Mouse (Mus musculus) kidney, adult 2 months (tissue): ENCODE measurements around the gene Sh2b1. TPM values are rescaled to one million over a fixed set of nuclear protein-coding genes. Genes with fewer than 3 reads are reported as not detected.
A peak's percentile ranks its signal among the peaks of the same experiment; 100 is the strongest.
"Not testable (repeated sequence)": the region's sequence is repeated elsewhere in the genome, so short reads cannot be mapped to it uniquely, and the experiment has no call there.

ENCODE experiments used
- DNase-seq: peaks from one replicate; pipeline ENCODE4 v3.0.0; 2021
- H3K27ac ChIP-seq: fragments of 200-500 bp; 2 replicates; pipeline ENCODE4 v1.5.1; 2012; ENCODE audit warnings: low read depth, low read length, control low read depth, inconsistent platforms; ENCODE audit not compliant: insufficient read depth
- H3K27me3 ChIP-seq: fragments of 200-500 bp; replicated peaks from 2 replicates; pipeline ENCODE4 v1.6.1; 2012; ENCODE audit warnings: mild to moderate bottlenecking, moderate library complexity, low read length, inconsistent platforms; ENCODE audit not compliant: control insufficient read depth, insufficient read depth
- H3K36me3 ChIP-seq: fragments of 200-500 bp; 2 replicates; pipeline ENCODE4 v1.6.1; 2012; ENCODE audit warnings: mild to moderate bottlenecking, moderate library complexity, low read length, inconsistent platforms; ENCODE audit not compliant: control insufficient read depth, insufficient read depth
- H3K4me1 ChIP-seq: fragments of 200-500 bp; 2 replicates; pipeline ENCODE4 v1.6.1; 2011; ENCODE audit warnings: low read length; ENCODE audit not compliant: control insufficient read depth, insufficient read depth
- H3K4me3 ChIP-seq: fragments of 200-500 bp; 2 replicates; pipeline ENCODE4 v1.5.1; 2011; ENCODE audit warnings: mild to moderate bottlenecking, low read depth, low read length, control low read depth; ENCODE audit not compliant: insufficient read depth
- CTCF ChIP-seq: fragments of 200-500 bp; conservative IDR thresholded peaks from 2 replicates; pipeline ENCODE4 v1.5.1; 2011; ENCODE audit warnings: low read depth, mild to moderate bottlenecking, control low read depth, low read length, moderate library complexity, mixed read lengths; ENCODE audit not compliant: insufficient read depth, insufficient read length
- POLR2A ChIP-seq: fragments of 200-500 bp; IDR thresholded peaks from one replicate; pipeline ENCODE4 v1.6.1; 2011; ENCODE audit warnings: low read depth, low read length, control low read depth
- WGBS: fragments of 180-500 bp; shearing (Covaris S2); methylation state at CpG from one replicate; pipeline ENCODE4 v1.1.7; 2018; 5-methylcytosine and 5-hydroxymethylcytosine counted together
- polyA plus RNA-seq: library from polyadenylated mRNA; depleted of rRNA; stranded (reverse); fragments of >200 nt; gene quantifications from 2 replicates; pipeline ENCODE4 v1.2.3, GENCODE M21; 2012

The Sh2b1 gene
- polyA plus RNA-seq, 1 experiment: 62.8 TPM

DNA sequence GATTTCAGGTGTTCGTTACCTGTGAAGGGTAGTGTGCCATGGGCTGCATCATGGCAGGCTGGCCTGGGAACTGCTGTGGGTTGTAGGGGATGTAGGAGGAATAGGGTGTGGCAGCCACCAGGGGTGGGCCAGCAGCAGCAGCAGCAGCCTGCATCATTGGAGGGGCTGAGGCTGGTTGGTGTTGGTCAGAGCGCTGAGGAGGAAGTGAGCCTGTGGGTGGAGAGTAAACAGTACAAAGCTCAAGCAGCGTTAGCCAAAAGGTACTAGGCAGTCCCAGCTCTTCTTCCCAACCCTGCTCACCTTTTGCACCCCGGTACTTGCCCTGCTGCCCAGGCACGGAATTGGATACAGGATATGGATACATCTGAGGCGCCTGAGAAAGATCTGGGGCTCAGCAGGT lies 18.9 kb upstream of the Sh2b1 start:
- Histone ChIP-seq H3K4me1 (no peaks in the 10 kb centered on the region), H3K27ac (no peak overlapping the region), H3K36me3 (peaks cover 28% of the 10 kb centered on the region), H3K27me3 (no peaks in the 10 kb centered on the region), H3K4me3 (no peak overlapping the region)
- 86% methylated on average over 6 of the region's 6 CpGs for WGBS
- DNase-seq: no peak
- no peak for TF ChIP-seq CTCF
- TF ChIP-seq POLR2A: no peak

DNA sequence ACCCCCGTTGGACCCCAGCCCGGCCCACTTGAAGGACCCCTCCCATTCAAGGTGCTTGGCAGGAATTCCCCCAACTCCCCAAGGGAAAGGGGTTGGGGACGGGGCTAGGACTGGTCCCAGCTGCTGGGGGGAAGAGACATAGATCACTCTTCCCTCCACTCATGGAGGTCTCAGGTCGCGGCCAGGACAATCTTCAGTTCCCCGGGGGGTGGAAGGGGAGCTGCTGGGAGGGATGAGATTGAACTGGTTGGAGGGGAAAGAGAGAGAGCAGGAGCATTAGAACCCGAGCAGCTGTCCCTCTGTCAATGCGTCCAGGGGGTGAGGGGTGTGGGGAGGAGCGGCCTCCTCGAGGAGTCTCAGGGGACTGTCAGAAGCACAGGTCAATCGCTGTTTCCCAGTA lies 16.7 kb upstream of the Sh2b1 start:
- Histone ChIP-seq H3K27me3 (no peaks in the 10 kb centered on the region), H3K4me3 (no peak overlapping the region), H3K27ac (no peak overlapping the region), H3K4me1 (0 out of 2 replicates have a peak, but pooled peaks cover 4% of the 10 kb centered on the region), H3K36me3 (peaks cover 24% of the 10 kb centered on the region)
- no peak for DNase-seq
- WGBS: 51% methylated on average over 11 of the region's 11 CpGs
- TF ChIP-seq POLR2A (no peak), CTCF (no peak)

DNA sequence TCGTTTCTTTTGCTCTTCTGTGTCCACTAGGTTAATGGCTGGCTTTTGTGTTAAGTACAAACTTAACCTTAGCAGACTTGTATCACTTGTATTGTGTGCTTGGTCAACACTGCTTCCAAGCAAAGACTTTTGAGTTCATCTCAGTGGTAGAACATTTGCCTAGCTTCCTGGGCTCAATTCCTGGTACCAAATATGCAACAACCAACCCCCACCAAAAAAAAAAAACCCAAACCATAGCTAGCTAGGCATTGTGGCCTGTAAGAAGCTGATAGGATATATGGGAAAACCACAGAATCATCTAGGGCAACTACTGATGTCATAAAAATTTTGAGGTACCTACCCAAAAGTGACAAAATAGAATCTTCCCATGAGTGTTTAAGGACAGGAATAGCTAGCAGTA lies 15.8 kb upstream of the Sh2b1 start:
- no peak for DNase-seq
- H3K4me3 ChIP-seq: no peak overlapping the region
- 63% methylated on average over 1 of the region's 1 CpGs for WGBS
- no peak overlapping the region for H3K27ac ChIP-seq
- TF ChIP-seq POLR2A (no peak), CTCF (no peak)
- peaks cover 19% of the 10 kb centered on the region for H3K36me3 ChIP-seq
- peaks cover 4% of the 10 kb centered on the region; the same call in 1 of the 2 replicates for H3K4me1 ChIP-seq
- no peaks in the 10 kb centered on the region for H3K27me3 ChIP-seq

DNA sequence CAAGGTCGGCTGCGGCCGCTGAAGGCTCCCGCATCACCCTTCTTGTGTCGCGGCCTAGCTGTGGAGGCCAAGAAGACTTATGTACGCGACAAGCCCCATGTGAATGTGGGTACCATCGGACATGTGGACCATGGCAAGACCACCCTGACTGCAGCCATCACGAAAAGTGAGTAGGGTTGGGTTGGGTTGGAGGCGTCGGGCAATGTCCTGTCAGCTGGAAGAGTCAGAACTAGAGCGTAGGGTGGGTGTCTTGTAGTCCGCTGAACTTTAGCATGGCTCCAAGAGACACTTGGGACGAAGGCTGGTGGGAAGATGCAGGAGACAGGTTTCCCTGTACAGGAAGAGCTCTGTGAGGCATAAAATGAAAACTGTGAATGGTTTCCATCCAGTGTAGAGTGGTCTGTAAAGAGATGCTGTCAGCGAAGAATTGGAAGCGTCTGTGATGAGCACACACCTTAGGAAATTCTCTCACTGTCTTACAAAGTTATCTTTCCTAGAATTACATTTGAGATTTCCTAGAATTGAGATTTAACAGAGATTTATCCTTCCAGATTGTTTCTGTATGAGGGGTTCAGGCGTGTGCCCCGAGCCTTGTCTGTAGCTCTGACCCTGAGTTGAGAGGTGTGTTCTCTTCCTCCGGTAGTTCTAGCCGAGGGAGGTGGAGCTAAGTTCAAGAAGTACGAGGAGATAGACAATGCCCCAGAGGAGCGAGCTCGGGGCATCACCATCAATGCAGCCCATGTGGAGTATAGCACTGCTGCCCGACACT lies 12.6 kb upstream of the Sh2b1 start:
- not testable (repeated sequence) for DNase-seq, H3K27me3 ChIP-seq, H3K36me3 ChIP-seq, H3K4me1 ChIP-seq
- Histone ChIP-seq H3K27ac (peak overlapping the region; percentile 61), H3K4me3 (peak overlapping the region; percentile 91)
- WGBS: 7% methylated on average over 23 of the region's 25 CpGs

DNA sequence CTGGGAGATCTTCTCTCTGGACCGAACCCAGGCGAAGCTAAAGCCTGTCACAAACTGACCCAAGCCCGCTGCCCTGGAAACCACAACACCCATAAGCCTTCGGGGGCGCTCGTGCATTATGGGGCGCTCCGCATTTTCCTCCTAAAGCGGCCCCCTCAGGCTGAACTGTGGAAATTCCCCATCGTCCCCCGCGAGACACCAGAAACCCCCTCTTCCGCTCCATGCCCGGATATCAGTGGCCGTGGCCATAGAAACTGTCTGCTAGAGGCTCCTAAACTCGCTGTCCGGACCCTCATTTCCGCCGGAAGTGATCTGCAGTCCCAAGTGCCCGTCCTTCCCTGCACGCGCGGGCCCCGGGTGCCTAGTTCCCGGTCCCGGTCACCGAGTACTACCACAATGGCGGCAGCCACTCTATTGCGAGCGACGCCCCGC lies 11.8 kb upstream of the Sh2b1 start, which contains the start of gene Tufm:
Gene Tufm, plus strand, starts transcription at position 310 of the 432 bp plus-strand sequence.
- Histone ChIP-seq H3K36me3 (peaks cover 4% of the 10 kb centered on the region; the same call in 1 of the 2 replicates), H3K4me3 (peak within 1 kb of the TSS; percentile 91), H3K27me3 (no peaks in the 10 kb centered on the region), H3K27ac (peak within 1 kb of the TSS; percentile 88), H3K4me1 (peaks cover 4% of the 10 kb centered on the region; the same call in 1 of the 2 replicates)
- peak; percentile 98 for DNase-seq
- WGBS: under 1% methylated on average over 32 of the region's 32 CpGs
- no peak for TF ChIP-seq POLR2A
- no peak; the same call in 1 of the 2 replicates for TF ChIP-seq CTCF

DNA sequence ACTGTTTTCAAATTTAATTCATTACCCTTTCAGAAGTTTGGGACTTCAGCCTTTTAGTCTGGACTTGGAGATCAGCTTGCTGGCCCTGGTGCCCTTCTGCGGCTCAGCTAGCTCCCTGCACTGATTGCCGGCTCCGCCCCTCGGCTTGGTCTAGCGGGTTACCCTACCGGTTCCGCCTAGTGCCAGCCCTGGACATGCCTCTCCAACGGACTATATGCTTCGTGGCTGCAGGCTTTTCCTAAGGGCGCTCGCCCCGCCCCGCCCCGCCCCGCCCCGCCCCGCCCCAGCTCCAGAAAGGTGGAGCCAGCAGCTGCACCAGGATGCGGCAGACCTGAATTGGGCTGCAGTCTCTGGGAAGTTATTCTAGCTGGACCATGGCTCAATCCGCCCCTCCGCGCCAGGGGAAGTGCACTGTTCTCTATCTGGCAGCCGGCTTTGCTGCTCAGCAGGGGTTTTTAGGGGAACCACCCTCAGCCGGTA lies 7.2 kb upstream of the Sh2b1 start:
- 1% methylated on average over 23 of the region's 23 CpGs for WGBS
- no peaks in the 10 kb centered on the region for H3K27me3 ChIP-seq
- H3K4me3 ChIP-seq: peak overlapping the region; percentile 45
- no peaks in the 10 kb centered on the region for H3K36me3 ChIP-seq
- TF ChIP-seq CTCF (no peak), POLR2A (no peak)
- peak; percentile 97 for DNase-seq
- peak overlapping the region; percentile 51 for H3K27ac ChIP-seq
- H3K4me1 ChIP-seq: no peaks in the 10 kb centered on the region; the same call in 1 of the 2 replicates

DNA sequence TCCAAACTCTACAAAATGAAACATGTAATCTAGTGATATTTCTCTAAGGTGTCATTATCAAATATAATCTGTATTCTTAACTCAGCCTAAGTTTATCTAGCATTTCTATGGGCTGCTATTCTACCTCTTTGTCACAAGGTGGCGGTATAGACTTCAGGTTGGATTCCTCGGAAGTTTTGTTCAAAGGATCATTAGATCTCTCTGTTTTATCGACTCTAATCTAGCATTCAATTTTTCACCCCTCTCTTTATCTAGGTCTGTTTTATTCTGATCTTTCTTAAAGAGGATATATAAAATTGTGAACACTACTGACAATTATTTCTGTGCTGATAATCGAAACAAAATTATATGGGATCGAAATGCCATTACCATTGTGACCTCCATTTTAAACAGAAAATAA lies 6.5 kb upstream of the Sh2b1 start:
- TF ChIP-seq POLR2A (no peak), CTCF (0 out of 2 replicates have a peak, but pooled peaks have one; percentile 19)
- H3K27me3 ChIP-seq: no peaks in the 10 kb centered on the region
- 19% methylated on average over 5 of the region's 5 CpGs for WGBS
- H3K36me3 ChIP-seq: no peaks in the 10 kb centered on the region
- H3K4me1 ChIP-seq: no peaks in the 10 kb centered on the region; the same call in 1 of the 2 replicates
- H3K4me3 ChIP-seq: no peak overlapping the region
- peak; percentile 36 for DNase-seq
- H3K27ac ChIP-seq: no peak overlapping the region
